Mouse (Mus musculus): ENCODE results near the gene Gnaz. TPM values are rescaled to one million over a fixed set of nuclear protein-coding genes. Genes with fewer than 3 reads are reported as not detected.
A peak's percentile ranks its signal among the peaks of the same experiment; 100 is the strongest.

Gene Gnaz
- total and polyA plus RNA-seq, 2 experiments, result 0.09 TPM; not detected in 1

DNA sequence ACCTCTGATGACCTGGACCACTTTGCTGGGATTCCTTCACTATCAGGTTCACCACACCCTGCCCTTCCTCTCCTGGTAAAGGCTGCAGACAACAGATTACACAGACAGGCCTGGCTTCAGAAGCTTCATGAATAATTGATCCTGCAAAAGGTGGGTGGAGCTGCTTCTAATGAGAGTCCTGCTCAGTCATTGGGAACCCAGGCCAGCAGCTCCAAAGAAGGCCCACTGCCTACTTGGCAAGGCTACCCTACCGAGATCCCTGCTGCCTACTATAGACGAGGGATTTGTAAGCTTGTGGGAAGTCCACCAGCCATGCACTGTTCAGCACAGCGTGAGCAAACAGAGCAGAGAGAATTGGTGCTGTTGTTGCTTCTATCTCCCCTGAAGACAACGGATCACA is 89.3 kb downstream of the Gnaz start:
- peaks cover 35% of the 10 kb centered on the region for H3K4me1 ChIP-seq (ENCODE audit: control insufficient read depth, insufficient read depth, low read length)
- 17% methylated on average over 4 of the region's 4 CpGs for WGBS
- no peak for TF ChIP-seq CTCF (IDR thresholded peaks at IDR 0.05; ENCODE audit: low read depth, low read length)
- TF ChIP-seq POLR2A (IDR thresholded peaks at IDR 0.05; ENCODE audit: extremely low read depth, insufficient read depth, low read length), result no peak

DNA sequence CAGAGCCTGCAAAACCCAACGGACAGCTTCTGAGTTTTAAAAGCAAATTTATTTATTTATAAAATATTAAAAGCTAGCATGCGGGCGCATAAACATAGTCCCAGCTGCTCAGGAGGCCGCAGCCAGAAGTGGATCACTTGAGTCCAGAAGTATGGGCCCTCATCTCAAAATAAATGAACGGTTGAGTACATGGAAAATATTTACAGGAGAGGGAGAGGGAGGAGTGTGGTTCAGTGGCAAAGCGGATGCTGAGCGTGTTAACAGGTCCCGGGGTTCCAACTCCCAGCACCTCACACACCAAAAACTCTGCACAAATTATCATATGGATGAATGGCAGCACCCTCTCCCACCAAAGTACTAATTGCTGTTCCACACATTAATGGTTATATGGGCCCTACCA is 91.4 kb downstream of the Gnaz start:
- Histone ChIP-seq H3K27ac (replicated peaks; ENCODE audit: insufficient read depth, low read depth, low read length) (no peak overlapping the region), H3K36me3 (ENCODE audit: control insufficient read depth, insufficient read depth, low read length) (no peaks in the 10 kb centered on the region), H3K9ac (ENCODE audit: low read depth, low read length) (no peak overlapping the region), H3K79me2 (ENCODE audit: control insufficient read depth, insufficient read depth, low read length) (peaks cover 15% of the 10 kb centered on the region; the same call in 1 of the 2 replicates), H3K27me3 (ENCODE audit: control insufficient read depth, insufficient read depth, low read length) (no peaks in the 10 kb centered on the region), H3K4me3 (ENCODE audit: insufficient read depth, low read depth, low read length) (no peak overlapping the region), H3K4me1 (ENCODE audit: control insufficient read depth, insufficient read depth, low read length) (peaks cover 43% of the 10 kb centered on the region)
- WGBS, result 59% methylated on average over 8 of the region's 8 CpGs
- no peak for DNase-seq (ENCODE audit: extremely low read depth, low read depth, low spot score)
- no peak for TF ChIP-seq CTCF (IDR thresholded peaks at IDR 0.05; ENCODE audit: low read depth, low read length)
- no peak for TF ChIP-seq POLR2A (IDR thresholded peaks at IDR 0.05; ENCODE audit: extremely low read depth, insufficient read depth, low read length)

More for the DNA sequence above, 89.3 kb downstream of the Gnaz start:
- DNase-seq (ENCODE audit: extremely low read depth, low read depth, low spot score), result peak; percentile 88
- Histone ChIP-seq H3K27ac (replicated peaks; ENCODE audit: insufficient read depth, low read depth, low read length) (peak overlapping the region; percentile 55), H3K9ac (ENCODE audit: low read depth, low read length) (no peak overlapping the region), H3K79me2 (ENCODE audit: control insufficient read depth, insufficient read depth, low read length) (peaks cover 13% of the 10 kb centered on the region; the same call in 1 of the 2 replicates), H3K27me3 (ENCODE audit: control insufficient read depth, insufficient read depth, low read length) (no peaks in the 10 kb centered on the region), H3K4me3 (ENCODE audit: insufficient read depth, low read depth, low read length) (no peak overlapping the region), H3K36me3 (ENCODE audit: control insufficient read depth, insufficient read depth, low read length) (no peaks in the 10 kb centered on the region)

GRCm38 (mm10) chr10:75058761-75059395 is 91.9 kb downstream of the Gnaz start:
- WGBS, result 20% methylated on average over 9 of the region's 9 CpGs
- H3K27ac ChIP-seq (replicated peaks; ENCODE audit: insufficient read depth, low read depth, low read length), result peak overlapping the region; percentile 32

GRCm38 (mm10) chr10:75059396-75059795 is 92.4 kb downstream of the Gnaz start:
- H3K27ac ChIP-seq (replicated peaks; ENCODE audit: insufficient read depth, low read depth, low read length), result peak overlapping the region; percentile 96
- 0 out of 2 replicates have a peak overlapping the region, but pooled peaks have one; percentile 0 for H3K9ac ChIP-seq (ENCODE audit: low read depth, low read length)
- no peak overlapping the region for H3K4me3 ChIP-seq (ENCODE audit: insufficient read depth, low read depth, low read length)
- H3K36me3 ChIP-seq (ENCODE audit: control insufficient read depth, insufficient read depth, low read length), result no peaks in the 10 kb centered on the region
- H3K79me2 ChIP-seq (ENCODE audit: control insufficient read depth, insufficient read depth, low read length), result peaks cover 17% of the 10 kb centered on the region; the same call in 1 of the 2 replicates
- peak; percentile 75 for DNase-seq (ENCODE audit: extremely low read depth, low read depth, low spot score)
- TF ChIP-seq POLR2A (IDR thresholded peaks at IDR 0.05; ENCODE audit: extremely low read depth, insufficient read depth, low read length), result no peak
- peak; percentile 87 for TF ChIP-seq CTCF (IDR thresholded peaks at IDR 0.05; ENCODE audit: low read depth, low read length)
- no peaks in the 10 kb centered on the region for H3K27me3 ChIP-seq (ENCODE audit: control insufficient read depth, insufficient read depth, low read length)
- H3K4me1 ChIP-seq (ENCODE audit: control insufficient read depth, insufficient read depth, low read length), result peaks cover 39% of the 10 kb centered on the region
- under 1% methylated on average over 11 of the region's 11 CpGs for WGBS

More at GRCm38 (mm10) chr10:75058761-75059395, 91.9 kb downstream of the Gnaz start:
- H3K9ac ChIP-seq (ENCODE audit: low read depth, low read length), result no peak overlapping the region
- peaks cover 15% of the 10 kb centered on the region; the same call in 1 of the 2 replicates for H3K79me2 ChIP-seq (ENCODE audit: control insufficient read depth, insufficient read depth, low read length)
- no peak for TF ChIP-seq POLR2A (IDR thresholded peaks at IDR 0.05; ENCODE audit: extremely low read depth, insufficient read depth, low read length)
- TF ChIP-seq CTCF (IDR thresholded peaks at IDR 0.05; ENCODE audit: low read depth, low read length), result no peak
- DNase-seq (ENCODE audit: extremely low read depth, low read depth, low spot score), result peak; percentile 78
- no peak overlapping the region for H3K4me3 ChIP-seq (ENCODE audit: insufficient read depth, low read depth, low read length)
- H3K4me1 ChIP-seq (ENCODE audit: control insufficient read depth, insufficient read depth, low read length), result peaks cover 41% of the 10 kb centered on the region
- H3K36me3 ChIP-seq (ENCODE audit: control insufficient read depth, insufficient read depth, low read length), result no peaks in the 10 kb centered on the region
- no peaks in the 10 kb centered on the region for H3K27me3 ChIP-seq (ENCODE audit: control insufficient read depth, insufficient read depth, low read length)

DNA sequence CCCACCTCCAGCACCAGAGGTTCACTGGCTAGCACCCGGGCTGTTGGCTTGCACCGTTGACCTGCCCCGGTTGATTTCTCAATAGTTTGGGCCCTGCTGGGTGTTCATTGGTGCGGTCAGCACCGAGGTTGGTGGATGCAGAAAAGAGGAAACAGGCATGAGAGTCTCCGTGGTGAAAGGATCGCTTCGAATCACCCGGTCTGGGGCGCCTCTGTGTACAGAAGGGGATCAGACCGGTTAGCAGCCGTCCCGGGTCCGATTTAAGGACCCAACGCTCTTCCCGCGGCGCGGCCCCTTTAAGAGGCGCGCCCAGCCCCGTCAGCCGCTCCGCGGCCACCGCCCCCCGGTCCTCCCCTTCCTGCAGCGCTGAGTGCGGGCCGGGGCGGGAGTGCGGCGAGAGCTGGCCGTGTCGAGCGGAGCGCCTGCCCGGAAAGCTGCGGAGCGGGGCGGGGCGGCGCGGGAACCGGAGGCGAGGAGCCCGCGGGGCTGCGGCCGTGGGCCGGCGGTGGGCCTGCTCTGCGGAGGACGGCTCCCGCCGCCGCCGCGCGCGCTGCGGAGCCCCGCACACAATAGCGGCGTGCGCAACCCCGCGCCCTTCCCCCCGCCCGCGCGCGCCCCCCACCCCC is 93.4 kb downstream of the Gnaz start, which contains the start of gene Bcr:
Bcr (plus strand) TSS at position 376 of the 626 bp plus-strand sequence.
- Histone ChIP-seq H3K27me3 (ENCODE audit: control insufficient read depth, insufficient read depth, low read length) (no peaks in the 10 kb centered on the region), H3K27ac (replicated peaks; ENCODE audit: insufficient read depth, low read depth, low read length) (peak within 1 kb of the TSS; percentile 96), H3K79me2 (ENCODE audit: control insufficient read depth, insufficient read depth, low read length) (peaks cover 21% of the 10 kb centered on the region; the same call in 1 of the 2 replicates), H3K4me3 (ENCODE audit: insufficient read depth, low read depth, low read length) (peak within 1 kb of the TSS; percentile 68), H3K9ac (ENCODE audit: low read depth, low read length) (peak within 1 kb of the TSS; percentile 66), H3K36me3 (ENCODE audit: control insufficient read depth, insufficient read depth, low read length) (no peaks in the 10 kb centered on the region), H3K4me1 (ENCODE audit: control insufficient read depth, insufficient read depth, low read length) (peaks cover 38% of the 10 kb centered on the region)
- WGBS, result under 1% methylated on average over 60 of the region's 73 CpGs
- no peak for TF ChIP-seq CTCF (IDR thresholded peaks at IDR 0.05; ENCODE audit: low read depth, low read length)
- peak; percentile 83 for TF ChIP-seq POLR2A (IDR thresholded peaks at IDR 0.05; ENCODE audit: extremely low read depth, insufficient read depth, low read length)
- peak; percentile 85 for DNase-seq (ENCODE audit: extremely low read depth, low read depth, low spot score)

Measured in liver, adult 2 months (tissue).